Mouse (Mus musculus): ENCODE measurements around the gene Ccnq. TPM values are rescaled to one million over a fixed set of nuclear protein-coding genes. Genes with fewer than 3 reads are reported as not detected.

Ccnq gene
- 10 to 100 TPM; 61.2 to 71.8 (median 64.7) TPM for total RNA-seq (2022)

GRCm38 (mm10) chr11:78750885-78751842 lies at the start of gene Ccnq:
Gene Ccnq (minus strand): TSS chr11:78751729.
- DNase-seq = peak; percentile 66

DNA sequence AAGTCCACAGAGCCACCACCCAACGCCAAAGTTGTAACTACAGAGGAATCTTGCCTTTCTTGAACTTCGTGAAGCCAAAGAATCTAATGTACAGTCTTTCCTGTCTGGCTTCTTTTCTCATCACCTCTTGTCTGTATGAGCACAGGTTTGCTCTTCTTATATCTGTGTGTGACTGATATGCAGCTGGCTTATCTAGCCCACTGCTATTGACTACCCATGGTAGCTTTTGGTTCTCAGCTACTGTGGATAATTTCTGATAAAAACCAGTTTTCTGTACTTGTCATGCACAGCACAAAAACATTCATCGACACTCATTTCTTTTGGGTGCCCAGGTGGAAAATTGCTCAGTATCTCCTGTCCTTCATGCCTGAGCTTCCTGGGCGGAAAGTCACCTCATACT lies 49.6 kb upstream of the Ccnq start:
- DNase-seq = no peak

GRCm38 (mm10) chr11:78796072-78796729 lies 44.7 kb upstream of the Ccnq start:
- no peak for DNase-seq

GRCm38 (mm10) chr11:78793116-78793515 lies 41.6 kb upstream of the Ccnq start:
- DNase-seq = no peak

DNA sequence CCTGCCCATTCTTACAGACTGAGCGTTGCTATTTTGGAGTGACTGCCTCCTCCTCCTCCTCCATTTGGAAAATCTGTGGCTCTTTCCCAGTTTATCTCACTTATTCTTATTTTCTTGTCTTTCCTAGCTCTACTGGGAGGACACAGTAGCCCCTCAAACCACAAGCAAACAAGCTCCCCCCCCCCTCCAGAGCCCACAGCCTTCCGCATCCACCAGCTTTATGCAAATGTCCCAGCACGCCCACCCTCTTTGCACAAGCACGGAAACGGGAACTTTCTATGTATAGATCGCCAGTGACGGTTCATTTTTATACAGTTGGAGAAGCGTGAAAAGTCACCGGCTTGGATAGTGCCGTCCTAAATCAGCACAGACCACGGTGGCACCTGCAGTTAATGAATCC lies 40.9 kb upstream of the Ccnq start:
- no peak for DNase-seq

GRCm38 (mm10) chr11:78792055-78792454 lies 40.5 kb upstream of the Ccnq start:
- no peak for DNase-seq

GRCm38 (mm10) chr11:78791582-78791981 lies 40.1 kb upstream of the Ccnq start:
- DNase-seq = peak; percentile 93

DNA sequence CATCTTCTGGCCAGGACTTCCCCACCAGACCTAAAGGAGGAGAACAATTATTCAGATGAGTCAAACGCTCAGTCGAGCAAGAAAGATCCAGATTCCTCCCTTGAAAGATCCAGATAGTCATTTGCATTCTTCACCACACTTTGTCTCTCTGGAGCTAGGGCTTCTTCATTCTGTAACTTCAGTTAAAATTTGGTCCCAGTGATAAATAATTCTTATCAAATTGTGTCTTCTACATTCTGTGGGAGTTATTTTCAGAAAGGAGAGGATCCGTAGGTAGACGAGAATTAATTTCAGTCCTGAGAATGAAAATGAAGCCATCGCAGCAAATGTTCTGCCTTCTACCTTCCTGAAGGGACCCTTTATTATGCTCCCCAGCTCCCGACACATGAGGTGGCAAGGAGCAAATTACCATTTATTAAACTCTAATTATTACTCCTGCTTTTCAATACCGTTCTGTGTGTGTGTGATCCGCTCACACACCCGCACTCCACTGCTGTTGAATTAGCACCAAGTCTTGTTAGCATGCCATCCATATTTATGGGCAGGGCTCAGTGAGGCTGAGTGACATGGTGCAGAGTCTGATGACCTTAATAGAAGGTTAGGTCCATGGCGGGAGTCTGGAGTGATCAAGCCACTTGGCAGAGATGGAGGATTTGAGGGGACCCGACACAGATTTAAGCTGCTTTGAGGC lies 38.0 kb upstream of the Ccnq start:
- no peak for DNase-seq

- DNase-seq = no peak
These were observed 34.5 kb upstream of the Ccnq start for GRCm38 (mm10) chr11:78786013-78786431.

- DNase-seq = no peak
These were observed 31.3 kb upstream of the Ccnq start for GRCm38 (mm10) chr11:78782791-78783347.

DNA sequence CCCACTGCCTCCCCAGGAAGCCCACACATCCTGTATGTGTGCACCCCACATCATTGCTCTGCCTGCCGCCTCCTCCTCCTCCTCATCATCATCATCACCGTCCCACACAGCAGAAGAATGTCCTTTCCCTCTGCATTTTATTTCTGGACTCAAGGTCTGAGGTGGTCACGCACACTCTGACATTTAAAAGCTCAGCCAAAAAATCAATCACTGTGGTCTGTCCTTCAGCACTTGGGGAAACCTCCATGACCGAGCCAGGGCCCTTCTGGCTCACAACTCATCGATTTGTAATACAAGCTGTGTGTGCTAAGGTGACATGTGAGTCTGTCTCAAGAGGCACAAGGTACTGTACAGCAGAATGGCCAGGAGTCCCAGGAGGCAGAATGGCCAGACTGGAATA lies 30.8 kb upstream of the Ccnq start:
- DNase-seq = peak; percentile 85

GRCm38 (mm10) chr11:78780571-78780970 lies 29.0 kb upstream of the Ccnq start:
- no peak for DNase-seq

DNA sequence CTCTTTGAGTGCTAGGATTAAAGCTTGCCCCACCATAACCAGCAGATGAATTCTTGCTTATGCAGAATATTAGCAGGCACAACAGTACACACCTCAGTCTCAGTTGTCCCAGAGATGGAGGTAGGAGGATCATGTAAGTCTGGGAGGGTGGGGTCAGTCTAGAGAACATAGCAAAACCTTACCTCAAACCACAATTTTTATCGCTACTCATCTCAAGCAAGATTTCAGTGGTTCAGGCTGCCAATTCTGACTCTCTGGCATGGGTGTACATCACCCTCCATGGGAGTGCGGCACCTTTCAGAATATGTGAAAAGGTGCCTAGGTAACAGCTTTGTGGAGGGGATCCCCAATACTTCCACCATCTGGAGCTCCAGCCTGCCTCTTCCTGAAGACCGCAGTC lies 28.5 kb upstream of the Ccnq start:
- no peak for DNase-seq

DNA sequence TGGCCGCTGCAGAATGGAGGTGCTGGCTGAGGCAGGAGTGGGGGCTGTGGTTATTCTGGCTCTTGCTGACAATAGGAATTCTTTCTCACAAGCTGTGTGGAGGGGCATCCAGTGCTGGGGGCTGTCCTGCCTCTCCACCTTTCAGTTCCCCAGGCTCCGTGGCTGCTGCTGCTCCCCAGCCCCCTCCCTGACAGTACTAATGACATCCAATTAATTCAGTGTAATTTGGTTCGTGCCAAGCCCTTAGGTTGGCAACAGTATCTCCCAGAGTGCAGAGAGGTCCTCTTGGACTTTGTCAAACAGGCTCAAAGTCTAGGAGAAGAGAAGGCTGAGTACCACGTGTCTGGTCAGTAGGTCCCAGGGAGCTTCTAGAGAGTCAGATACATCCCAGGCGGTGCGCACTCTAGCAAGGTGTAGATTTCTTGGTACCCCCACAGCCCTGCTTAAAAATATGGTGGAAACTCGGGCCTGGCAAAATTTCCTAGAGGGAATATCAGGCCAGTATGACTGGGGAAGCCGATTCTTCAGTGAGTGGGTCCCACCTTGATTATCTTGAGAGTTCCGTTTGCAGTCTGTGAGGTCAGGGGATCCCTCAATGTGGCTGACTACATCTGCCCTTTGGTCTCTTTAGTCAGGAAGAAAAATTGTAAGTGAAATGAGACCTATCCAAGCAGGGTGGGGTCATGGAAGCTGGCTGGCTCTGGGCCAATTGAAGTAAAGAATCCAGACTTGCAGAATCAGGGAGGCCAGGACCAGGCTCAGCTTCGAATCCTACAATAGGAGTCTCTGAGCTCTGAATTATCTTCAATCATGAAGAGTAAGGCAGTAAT lies 26.5 kb upstream of the Ccnq start:
- DNase-seq = no peak

- no peak for DNase-seq
These were observed 20.3 kb upstream of the Ccnq start for GRCm38 (mm10) chr11:78771751-78772283.

- no peak for DNase-seq
These were observed 18.9 kb upstream of the Ccnq start for GRCm38 (mm10) chr11:78770436-78770835.

- no peak for DNase-seq
These were observed 17.2 kb upstream of the Ccnq start for GRCm38 (mm10) chr11:78768778-78769177.

DNA sequence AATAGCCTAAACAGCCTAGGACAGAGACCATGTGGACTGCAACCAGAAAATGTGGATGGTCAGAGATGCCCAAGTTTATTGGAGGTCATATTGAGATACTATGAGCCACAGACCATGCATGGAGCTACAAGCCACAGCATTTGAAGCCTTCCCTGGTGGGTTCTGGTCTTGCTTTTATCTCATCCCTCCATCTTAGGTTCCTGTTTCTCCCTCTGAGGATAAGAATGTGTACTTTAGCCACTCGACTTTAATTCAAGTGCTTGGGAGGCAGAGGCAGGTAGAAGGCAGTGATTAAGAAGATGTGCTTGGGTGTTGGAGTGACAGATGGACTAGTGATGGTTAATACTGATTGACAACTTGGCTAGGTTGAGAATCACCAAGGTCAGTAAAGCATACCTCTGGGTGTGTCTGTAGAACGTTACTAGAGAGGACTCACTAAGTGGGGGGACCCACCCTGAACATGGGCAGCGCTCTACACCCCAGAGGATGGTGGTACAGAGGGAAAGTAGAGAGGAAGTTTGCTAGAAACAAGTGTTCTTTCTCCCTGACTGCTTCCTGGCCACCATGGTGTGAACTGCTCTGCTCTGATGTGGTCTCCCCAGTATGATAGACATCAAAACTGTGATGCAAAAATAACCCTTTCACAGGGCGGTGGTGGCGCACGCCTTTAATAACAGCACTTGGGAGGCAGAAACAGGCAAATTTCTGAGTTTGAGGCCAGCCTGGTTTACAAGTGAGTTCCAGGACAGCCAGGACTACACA lies 14.7 kb upstream of the Ccnq start:
- DNase-seq = no peak

DNA sequence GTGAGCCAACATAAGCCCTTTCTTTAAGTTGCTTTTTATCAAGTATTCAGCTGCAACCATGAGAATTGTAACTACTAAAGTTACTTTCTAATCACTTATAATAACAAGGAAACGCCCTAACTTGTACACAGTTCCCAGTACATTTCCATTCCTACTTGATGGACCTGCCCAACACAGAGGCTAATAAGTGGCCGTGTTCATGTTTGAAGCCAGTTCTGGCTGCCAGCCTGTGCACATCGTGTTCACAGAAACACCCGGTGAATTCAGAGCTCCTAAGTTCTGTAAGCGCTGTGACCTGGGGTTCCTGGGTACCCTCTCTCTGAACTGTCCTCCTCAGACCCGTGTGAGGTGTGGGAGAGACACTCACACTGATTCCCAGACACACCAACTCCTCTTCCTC lies 13.3 kb upstream of the Ccnq start:
- DNase-seq = no peak

GRCm38 (mm10) chr11:78764304-78764703 lies 12.8 kb upstream of the Ccnq start:
- no peak for DNase-seq

DNA sequence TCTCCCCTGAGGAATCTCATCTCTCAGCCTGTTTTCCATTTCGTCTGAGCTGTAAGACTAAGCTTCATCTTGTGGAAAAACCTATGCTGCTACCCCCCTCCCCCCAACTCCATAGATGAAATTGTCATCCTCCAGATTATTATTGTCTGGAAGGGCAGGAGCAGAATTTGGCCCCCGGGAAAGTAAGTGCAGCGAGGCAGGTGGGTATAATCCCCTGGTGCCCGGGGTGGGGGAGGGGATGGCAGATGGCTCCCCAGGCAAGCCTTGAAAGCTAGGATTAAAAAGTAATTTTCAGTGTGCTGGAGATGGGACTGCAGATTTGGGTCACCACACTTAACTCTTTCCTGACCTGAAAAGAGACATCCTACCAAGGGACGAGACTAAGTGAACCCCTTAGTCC lies 10.7 kb upstream of the Ccnq start:
- DNase-seq = no peak

Measured in adrenal gland, adult 8-10 months (tissue).